13 mouse cellular contexts compared by ENCODE assay signal in the genomic region with DNA sequence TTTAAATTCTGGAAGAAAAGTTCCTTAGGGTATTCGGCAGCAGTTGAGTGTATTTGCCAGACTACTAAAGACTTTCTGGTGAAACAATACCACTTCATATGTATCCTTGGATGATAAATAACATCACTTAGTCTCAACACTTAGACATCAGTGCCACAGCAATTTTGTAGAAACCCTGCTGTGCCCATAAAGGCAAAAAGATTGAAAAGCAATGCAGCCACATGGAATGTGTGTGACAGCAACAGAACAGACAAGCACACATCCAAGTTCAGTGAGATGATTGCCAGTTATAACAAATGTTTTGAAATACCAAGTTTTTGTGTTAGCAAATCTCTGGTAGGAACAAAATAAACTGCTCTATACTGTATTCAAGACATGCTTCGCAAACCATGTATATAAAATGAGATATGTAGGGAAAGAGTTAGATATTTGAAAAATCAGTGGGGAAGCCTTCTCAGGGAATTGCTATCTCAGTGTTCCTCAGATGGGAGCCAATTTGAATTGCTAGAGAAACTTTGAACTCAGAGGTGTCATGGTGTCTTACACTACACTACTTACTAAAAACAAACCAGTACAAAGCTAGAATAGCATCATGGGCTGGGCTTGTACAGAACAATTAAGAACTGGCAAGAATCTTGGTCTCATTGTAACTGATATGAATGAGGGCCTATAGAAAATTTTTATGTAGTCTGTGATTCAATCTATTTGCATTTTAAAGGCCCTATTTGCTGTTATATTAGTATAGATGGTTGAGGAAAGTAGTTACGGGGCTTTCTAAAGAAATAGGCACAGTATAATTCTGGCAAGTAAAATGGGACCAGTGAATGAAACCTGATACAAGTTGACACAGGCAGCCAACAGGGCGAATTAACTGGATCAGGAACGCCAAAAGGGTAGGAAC.
"Had no signal": no experiment of that assay in that cellular context is flagged by ENCODE, and none has a peak within 500 bp of the region (broad histone marks: within the 10 kb centered on the region; RNA-seq: fewer than 3 reads in every experiment).

No protein-coding gene starts in this region.

- H3K4me2 ChIP-seq: liver, embryonic 11.5 days; liver, embryonic 15.5 days; neural tube, embryonic 12.5 days had no signal

- ATAC-seq: lung, postnatal 0 days had no signal

- H3K36me3 ChIP-seq: limb, embryonic 10.5 days; liver, embryonic 15.5 days; neural tube, embryonic 12.5 days had no signal

- H3K27ac ChIP-seq: left cerebral cortex, adult 2 months; limb, embryonic 10.5 days; liver, embryonic 15.5 days; neural tube, embryonic 12.5 days had no signal

- H3K4me1 ChIP-seq: limb, embryonic 10.5 days; liver, embryonic 15.5 days; neural tube, embryonic 12.5 days had no signal

- H3K4me3 ChIP-seq: left cerebral cortex, adult 2 months; limb, embryonic 10.5 days; liver, embryonic 15.5 days; neural tube, embryonic 12.5 days had no signal

- H3K27me3 ChIP-seq: liver, embryonic 15.5 days; neural tube, embryonic 12.5 days had no signal

- DNase-seq: kidney, postnatal 10 days; kidney, postnatal 4 days; lung, adult 2 months; lung, postnatal 36 days; midbrain, embryonic 14.5 days; right cerebral cortex, postnatal 25 days; thymus, postnatal 36 days had no signal

- H3K9ac ChIP-seq: liver, embryonic 15.5 days; neural tube, embryonic 12.5 days had no signal

- H3K9me3 ChIP-seq: limb, embryonic 10.5 days; liver, embryonic 15.5 days; neural tube, embryonic 12.5 days had no signal
